Mouse (Mus musculus) cerebellum, postnatal 4 days (tissue): ENCODE measurements around the gene Gm20683.
A peak's percentile ranks its signal among the peaks of the same experiment; 100 is the strongest.

Source experiments
- DNase-seq, 2 experiments: peaks; one replicate each; pipeline ENCODE4 v3.0.0; 2022; ENCODE audit warnings: low spot score in 2 of 2, mixed read lengths in 1 of 2

The Gm20683 gene

GRCm38 (mm10) chr17:25795609-25796092, 45.9 kb downstream of the Gm20683 start, which contains the start of gene AC134908.4:
AC134908.4 (minus strand) TSS chr17:25795659.
- DNase-seq: no peak

GRCm38 (mm10) chr17:25794998-25795397, 46.6 kb downstream of the Gm20683 start:
- DNase-seq: no peak

- no peak for DNase-seq
These were observed 47.4 kb downstream of the Gm20683 start for GRCm38 (mm10) chr17:25794197-25794596.

GRCm38 (mm10) chr17:25792615-25793014, 48.9 kb downstream of the Gm20683 start, which contains the start of gene Fam173a:
Fam173a (minus strand) TSS chr17:25792901.
- DNase-seq: peak in 1 of 2 experiments; percentile 63

- peak; percentile 79 to 90 for DNase-seq
These were observed 49.6 kb downstream of the Gm20683 start for GRCm38 (mm10) chr17:25791843-25792527.

GRCm38 (mm10) chr17:25791320-25791842, 50.2 kb downstream of the Gm20683 start:
- DNase-seq: no peak

- DNase-seq: no peak
These were observed 54.6 kb downstream of the Gm20683 start for GRCm38 (mm10) chr17:25786781-25787504.

GRCm38 (mm10) chr17:25786280-25786679, 55.3 kb downstream of the Gm20683 start, which contains the start of gene Ccdc78:
Ccdc78 (plus strand) TSS chr17:25786580.
- DNase-seq: no peak

GRCm38 (mm10) chr17:25785281-25785745, 56.2 kb downstream of the Gm20683 start, which contains the start of gene Haghl:
Haghl (minus strand) TSS chr17:25785673.
- DNase-seq: peak; percentile 94 to 96
